Mouse (Mus musculus) C2C12 (cell line): ENCODE data around the gene Dctn3. TPM values are rescaled to one million over a fixed set of nuclear protein-coding genes. Genes with fewer than 3 reads are reported as not detected.

Source experiments
- H3K27me3 ChIP-seq: one replicate; pipeline ENCODE4 v1.6.1; 2011; ENCODE audit not compliant: control insufficient read depth, insufficient read depth, insufficient read length
- H3K36me3 ChIP-seq: one replicate; pipeline ENCODE4 v1.6.1; 2011; ENCODE audit not compliant: control insufficient read depth, insufficient read depth
- H3K4me3 ChIP-seq: one replicate; pipeline ENCODE4 v1.5.1; 2011; ENCODE audit warnings: mild to moderate bottlenecking, control low read depth; ENCODE audit not compliant: poor library complexity, insufficient read depth, severe bottlenecking
- H3K79me2 ChIP-seq: one replicate; pipeline ENCODE4 v1.6.1; 2011; ENCODE audit not compliant: control insufficient read depth, insufficient read depth
- H3K79me3 ChIP-seq: one replicate; pipeline ENCODE4 v1.6.1; 2011; ENCODE audit warnings: low read depth, control low read depth
- H3ac ChIP-seq: one replicate; pipeline ENCODE3; 2011; ENCODE audit warnings: low read depth; ENCODE audit not compliant: control insufficient read depth, insufficient read length
- CEBPB ChIP-seq: IDR thresholded peaks from one replicate; pipeline ENCODE4 v1.6.1; 2011; ENCODE audit warnings: low read depth, mild to moderate bottlenecking, control low read depth, moderate library complexity
- CTCF ChIP-seq: IDR thresholded peaks from one replicate; pipeline ENCODE4 v1.5.1; 2011; ENCODE audit not compliant: control insufficient read depth, insufficient read depth, insufficient read length
- FOSL1 ChIP-seq: IDR thresholded peaks from one replicate; pipeline ENCODE4 v1.8.0; 2011; ENCODE audit warnings: mild to moderate bottlenecking, low read length; ENCODE audit not compliant: poor library complexity, insufficient read depth, severe bottlenecking
- MAX ChIP-seq: IDR thresholded peaks from one replicate; pipeline ENCODE4 v1.6.1; 2011; ENCODE audit warnings: mild to moderate bottlenecking, control low read depth
- MYOD1 ChIP-seq: IDR thresholded peaks from one replicate; pipeline ENCODE4 v1.6.1; 2011; ENCODE audit warnings: low read depth; ENCODE audit not compliant: control insufficient read depth, insufficient read length
- MYOG ChIP-seq: IDR thresholded peaks from one replicate; pipeline ENCODE4 v1.6.1; 2011; ENCODE audit not compliant: control insufficient read depth, insufficient read length; ENCODE audit errors: extremely low read depth
- USF1 ChIP-seq: IDR thresholded peaks from one replicate; pipeline ENCODE4 v1.6.1; 2011; ENCODE audit warnings: low read depth, mild to moderate bottlenecking, control low read depth, moderate library complexity
- polyA plus RNA-seq: library from polyadenylated mRNA; unstranded; fragments of >200 nt; fragmentation: generic; extraction: Trizol; gene quantifications from one replicate; pipeline ENCODE4 v1.2.1, GENCODE M21; 2012; ENCODE audit warnings: missing spikeins

Dctn3 gene
- polyA plus RNA-seq, 1 experiment: 106 TPM

GRCm38 (mm10) chr4:41756440-41756839 is 33.5 kb upstream of the Dctn3 start:
- H3K79me2 ChIP-seq: no peaks in the 10 kb centered on the region
- H3ac ChIP-seq: no peak overlapping the region
- H3K79me3 ChIP-seq: no peaks in the 10 kb centered on the region
- no peak overlapping the region for H3K4me3 ChIP-seq
- H3K27me3 ChIP-seq: no peaks in the 10 kb centered on the region
- H3K36me3 ChIP-seq: no peaks in the 10 kb centered on the region
- no peak for TF ChIP-seq MAX
- TF ChIP-seq CTCF: no peak
- TF ChIP-seq MYOG: no peak
- TF ChIP-seq USF1: no peak
- no peak for TF ChIP-seq CEBPB
- TF ChIP-seq MYOD1: no peak

GRCm38 (mm10) chr4:41755338-41756305 is 32.7 kb upstream of the Dctn3 start, which contains the start of gene Sigmar1:
Gene Sigmar1, minus strand, starts transcription at chr4:41756157.
- Histone ChIP-seq H3ac (peak within 1 kb of the TSS; percentile 18), H3K36me3 (no peaks in the 10 kb centered on the region), H3K79me3 (no peaks in the 10 kb centered on the region), H3K79me2 (no peaks in the 10 kb centered on the region), H3K27me3 (no peaks in the 10 kb centered on the region), H3K4me3 (peak within 1 kb of the TSS; percentile 28)
- TF ChIP-seq FOSL1 (no peak), CEBPB (no peak), USF1 (peak; percentile 74), CTCF (peak; percentile 21), MAX (no peak), MYOG (no peak), MYOD1 (no peak)

- H3K36me3 ChIP-seq: no peaks in the 10 kb centered on the region
- no peak for TF ChIP-seq MYOD1
- TF ChIP-seq CEBPB: no peak
- TF ChIP-seq MAX: no peak
- TF ChIP-seq CTCF: no peak
- TF ChIP-seq FOSL1: no peak
- TF ChIP-seq USF1: no peak
- TF ChIP-seq MYOG: no peak
- no peaks in the 10 kb centered on the region for H3K79me3 ChIP-seq
- H3K4me3 ChIP-seq: peak within 1 kb of the TSS; percentile 28
- no peaks in the 10 kb centered on the region for H3K79me2 ChIP-seq
- peak within 1 kb of the TSS; percentile 18 for H3ac ChIP-seq
- H3K27me3 ChIP-seq: no peaks in the 10 kb centered on the region
Observed at GRCm38 (mm10) chr4:41754797-41755337, 31.9 kb upstream of the Dctn3 start, which contains the start of gene Galt. Gene Galt, plus strand, starts transcription at chr4:41755228.

GRCm38 (mm10) chr4:41745021-41745420 is 22.1 kb upstream of the Dctn3 start:
- Histone ChIP-seq H3K79me2 (peaks cover 10% of the 10 kb centered on the region), H3K79me3 (peaks cover 6% of the 10 kb centered on the region), H3ac (no peak overlapping the region), H3K36me3 (no peaks in the 10 kb centered on the region), H3K27me3 (peaks cover 4% of the 10 kb centered on the region), H3K4me3 (no peak overlapping the region)
- TF ChIP-seq USF1: no peak
- TF ChIP-seq CEBPB: no peak
- TF ChIP-seq FOSL1: no peak
- no peak for TF ChIP-seq MAX
- no peak for TF ChIP-seq MYOD1
- TF ChIP-seq MYOG: no peak
- TF ChIP-seq CTCF: no peak

GRCm38 (mm10) chr4:41744131-41744530 is 21.2 kb upstream of the Dctn3 start:
- Histone ChIP-seq H3K27me3 (peaks cover 3% of the 10 kb centered on the region), H3K79me3 (peaks cover 15% of the 10 kb centered on the region), H3K36me3 (peaks cover 6% of the 10 kb centered on the region), H3ac (no peak overlapping the region), H3K4me3 (no peak overlapping the region), H3K79me2 (peaks cover 19% of the 10 kb centered on the region)
- TF ChIP-seq CEBPB (no peak), MYOD1 (no peak), CTCF (no peak), MAX (no peak), MYOG (no peak), USF1 (no peak), FOSL1 (no peak)
